Comparison of ENCODE assay signal across 15 mouse cellular contexts in genomic region chr17:6162761-6163160, GRCm38 (mm10). TPM values are rescaled to one million over a fixed set of nuclear protein-coding genes. Genes with fewer than 3 reads are reported as not detected.
DNase-seq lines count a peak whose midpoint lies in the region; ATAC-seq lines count a peak whose summit lies in the region.
"Had no signal": no experiment of that assay in that cellular context is flagged by ENCODE, and none has a peak within 500 bp of the region (broad histone marks: within the 10 kb centered on the region; RNA-seq: fewer than 3 reads in every experiment).

No protein-coding gene starts in this region.

- peak; percentile 40 to 58 for DNase-seq in cerebellum, adult 18-20 months
- peak; percentile 12 to 14 for DNase-seq in kidney, postnatal 36 days
- DNase-seq in kidney, postnatal 10 days, result no peak
- DNase-seq in brain, adult 2 months (ENCODE audit: low read depth, low spot score), result peak; percentile 77
- peak; percentile 29 for DNase-seq in heart, postnatal 4 days
- no peak for DNase-seq in c-Kit-positive CD71-positive TER-119-positive erythroid progenitor cells, embryonic 14.5 days (ENCODE audit: low spot score)
- DNase-seq: B cell, adult 2 months; kidney, postnatal 4 days; liver; lung, adult 2 months; retina, postnatal 1 day; thymus, postnatal 36 days had no signal

- no peak for ATAC-seq in cerebellum, adult (ENCODE audit: insufficient number of reproducible peaks, low FRiP score, low TSS enrichment)
- ATAC-seq: forebrain, embryonic 15.5 days; inflammation-experienced regulatory T-cells, adult 6 months had no signal

RNA-seq across cellular contexts. Expression of gene Tulp4, which starts 56.5 kb away (rescaled TPM):
- 100 to 1,000 TPM; 127 to 136 TPM for total RNA-seq in heart, postnatal 4 days (2021)

Comparison
In these comparisons a context has a peak if more than half of its experiments do, and no peak if none do; other contexts are left out.
1. DNase-seq: peak in cerebellum, adult 18-20 months (2 of 2), kidney, postnatal 36 days (2 of 2), brain, adult 2 months (single experiment) and heart, postnatal 4 days (single experiment); none in kidney, postnatal 10 days (single experiment) and c-Kit-positive CD71-positive TER-119-positive erythroid progenitor cells, embryonic 14.5 days (single experiment).